In genomic region chrX:74114036-74114435, GRCm38 (mm10) we compare ENCODE assay signal across 20 mouse cellular contexts. TPM values are rescaled to one million over a fixed set of nuclear protein-coding genes. Genes with fewer than 3 reads are reported as not detected.
"Had no signal": no experiment of that assay in that cellular context is flagged by ENCODE, and none has a peak within 500 bp of the region (broad histone marks: within the 10 kb centered on the region; RNA-seq: fewer than 3 reads in every experiment).

No protein-coding gene starts in this region.

- H3K27me3 ChIP-seq: midbrain, embryonic 13.5 days; midbrain, embryonic 15.5 days; neural tube, embryonic 12.5 days; stomach, embryonic 15.5 days had no signal

- H3K27ac ChIP-seq: midbrain, embryonic 13.5 days; midbrain, embryonic 15.5 days; neural tube, embryonic 12.5 days; stomach, embryonic 15.5 days; stomach, postnatal 0 days had no signal

- H3K4me3 ChIP-seq: midbrain, embryonic 13.5 days; midbrain, embryonic 15.5 days; neural tube, embryonic 12.5 days; stomach, embryonic 15.5 days had no signal

- ATAC-seq: midbrain, embryonic 13.5 days; midbrain, embryonic 15.5 days had no signal

- H3K4me2 ChIP-seq: lung, embryonic 14.5 days; midbrain, embryonic 11.5 days; midbrain, embryonic 13.5 days; midbrain, embryonic 15.5 days; neural tube, embryonic 12.5 days; stomach, embryonic 15.5 days had no signal

- H3K9ac ChIP-seq: lung, embryonic 14.5 days; midbrain, embryonic 13.5 days; midbrain, embryonic 15.5 days; neural tube, embryonic 12.5 days; stomach, embryonic 15.5 days had no signal

- H3K9me3 ChIP-seq: midbrain, embryonic 13.5 days; midbrain, embryonic 15.5 days; neural tube, embryonic 12.5 days; stomach, embryonic 15.5 days had no signal

- DNase-seq: lung, adult 18-20 months; lung, embryonic 14.5 days; lung, postnatal 10 days; lung, postnatal 4 days; right cerebral cortex, postnatal 14 days; thymus, adult 2 months; thymus, postnatal 25 days; thymus, postnatal 4 days had no signal

- H3K36me3 ChIP-seq: midbrain, embryonic 13.5 days; midbrain, embryonic 15.5 days; neural tube, embryonic 12.5 days; stomach, embryonic 15.5 days had no signal

- H3K4me1 ChIP-seq: midbrain, embryonic 13.5 days; midbrain, embryonic 15.5 days; neural tube, embryonic 12.5 days; stomach, embryonic 15.5 days had no signal

RNA-seq across cellular contexts. Expression of gene Opn1mw, which starts 13.2 kb away (rescaled TPM):
- polyA plus RNA-seq: lung, embryonic 14.5 days; lung, embryonic 16.5 days; midbrain, embryonic 11.5 days; midbrain, embryonic 13.5 days; midbrain, embryonic 15.5 days; midbrain, postnatal 0 days; neural tube, embryonic 12.5 days; neural tube, embryonic 14.5 days; spleen, adult 2 months; stomach, embryonic 15.5 days; stomach, postnatal 0 days; testis, adult 2 months; thymus, adult 2 months; urinary bladder, adult 2 months had no signal

RNA-seq across cellular contexts. Expression of gene Tex28, which starts 53.6 kb away (rescaled TPM):
- polyA plus RNA-seq: lung, embryonic 14.5 days; lung, embryonic 16.5 days; midbrain, embryonic 11.5 days; midbrain, embryonic 13.5 days; midbrain, embryonic 15.5 days; midbrain, postnatal 0 days; neural tube, embryonic 12.5 days; neural tube, embryonic 14.5 days; spleen, adult 2 months; stomach, embryonic 15.5 days; stomach, postnatal 0 days; urinary bladder, adult 2 months had no signal
